Mouse (Mus musculus): ENCODE data around the gene Olfr1423.
"Not testable (repeated sequence)": the region's sequence is repeated elsewhere in the genome, so short reads cannot be mapped to it uniquely, and the experiment has no call there.

Gene Olfr1423

GRCm38 (mm10) chr19:12007105-12007931, 33.8 kb downstream of the Olfr1423 start:
- DNase-seq (ENCODE audit: low read depth, low spot score) = no peak

- no peak for DNase-seq (ENCODE audit: low read depth, low spot score)
Measured at GRCm38 (mm10) chr19:12006361-12006947, 34.7 kb downstream of the Olfr1423 start.

GRCm38 (mm10) chr19:12005376-12006360, 35.4 kb downstream of the Olfr1423 start:
- DNase-seq (ENCODE audit: low read depth, low spot score) = peak; percentile 89

GRCm38 (mm10) chr19:12004216-12005008, 36.7 kb downstream of the Olfr1423 start:
- DNase-seq (ENCODE audit: low read depth, low spot score) = no peak

GRCm38 (mm10) chr19:12003568-12003967, 37.5 kb downstream of the Olfr1423 start:
- no peak for DNase-seq (ENCODE audit: low read depth, low spot score)

- no peak for DNase-seq (ENCODE audit: low read depth, low spot score)
Measured at GRCm38 (mm10) chr19:12002791-12003190, 38.3 kb downstream of the Olfr1423 start.

GRCm38 (mm10) chr19:12002125-12002524, 39.0 kb downstream of the Olfr1423 start:
- peak; percentile 69 for DNase-seq (ENCODE audit: low read depth, low spot score)

- DNase-seq (ENCODE audit: low read depth, low spot score) = no peak
Measured at GRCm38 (mm10) chr19:12001686-12002085, 39.4 kb downstream of the Olfr1423 start.

GRCm38 (mm10) chr19:11995722-11996448, 45.2 kb downstream of the Olfr1423 start:
- DNase-seq (ENCODE audit: low read depth, low spot score) = no peak

- DNase-seq (ENCODE audit: low read depth, low spot score) = no peak
Measured at GRCm38 (mm10) chr19:11994703-11995431, 46.2 kb downstream of the Olfr1423 start.

- no peak for DNase-seq (ENCODE audit: low read depth, low spot score)
Measured at GRCm38 (mm10) chr19:11992441-11993029, 48.6 kb downstream of the Olfr1423 start.

- DNase-seq (ENCODE audit: low read depth, low spot score) = no peak
Measured at GRCm38 (mm10) chr19:11992034-11992433, 49.1 kb downstream of the Olfr1423 start.

GRCm38 (mm10) chr19:11989334-11989733, 51.8 kb downstream of the Olfr1423 start:
- DNase-seq (ENCODE audit: low read depth, low spot score) = no peak

- no peak for DNase-seq (ENCODE audit: low read depth, low spot score)
Measured at GRCm38 (mm10) chr19:11987841-11988240, 53.3 kb downstream of the Olfr1423 start.

GRCm38 (mm10) chr19:11984614-11985013, 56.5 kb downstream of the Olfr1423 start:
- not testable (repeated sequence) for DNase-seq (ENCODE audit: low read depth, low spot score)
